Mouse (Mus musculus) midbrain, postnatal 0 days (tissue): ENCODE results near the gene Fbxw25. TPM values are rescaled to one million over a fixed set of nuclear protein-coding genes. Genes with fewer than 3 reads are reported as not detected.
"Not testable (repeated sequence)": the region's sequence is repeated elsewhere in the genome, so short reads cannot be mapped to it uniquely, and the experiment has no call there.

Source experiments
- ATAC-seq: fragments of 200-750 bp; cut with Nextera tagmentation; 2 replicates; pipeline ENCODE4 v1.8.0; 2017; ENCODE audit warnings: moderate number of reproducible peaks, mild to moderate bottlenecking, moderate TSS enrichment, moderate library complexity; ENCODE audit not compliant: low FRiP score
- DNase-seq: peaks from one replicate; pipeline ENCODE4 v3.0.0-alpha.2; 2015; ENCODE audit warnings: low spot score
- H3K27ac ChIP-seq: fragments of 300-500 bp; sonication (generic); 2 replicates; pipeline ENCODE4 v1.5.1; 2014; ENCODE audit warnings: low read depth, mild to moderate bottlenecking, low read length, mixed read lengths
- H3K27me3 ChIP-seq: fragments of 300-500 bp; sonication (generic); 2 replicates; pipeline ENCODE4 v1.6.1; 2014; ENCODE audit warnings: low read length, control low read depth, mixed read lengths; ENCODE audit not compliant: insufficient read depth
- H3K36me3 ChIP-seq: fragments of 300-500 bp; sonication (generic); 2 replicates; pipeline ENCODE4 v1.6.1; 2014; ENCODE audit warnings: low read length, control low read depth, mixed read lengths; ENCODE audit not compliant: insufficient read depth
- H3K4me1 ChIP-seq: fragments of 300-500 bp; sonication (generic); 2 replicates; pipeline ENCODE4 v1.6.1; 2014; ENCODE audit warnings: mild to moderate bottlenecking, control low read depth, antibody characterized with exemption, low read length, mixed read lengths; ENCODE audit not compliant: insufficient read depth
- H3K4me2 ChIP-seq: fragments of 300-500 bp; sonication (generic); 2 replicates; pipeline ENCODE4 v1.6.1; 2014; ENCODE audit warnings: low read depth, mild to moderate bottlenecking, low read length, mixed read lengths; ENCODE audit not compliant: poor library complexity, severe bottlenecking
- H3K4me3 ChIP-seq: fragments of 300-500 bp; sonication (generic); 2 replicates; pipeline ENCODE4 v1.5.1; 2014; ENCODE audit warnings: low read depth, mild to moderate bottlenecking, low read length, moderate library complexity
- H3K9ac ChIP-seq: fragments of 300-500 bp; sonication (generic); replicated peaks from 2 replicates; pipeline ENCODE4 v1.6.1; 2014; ENCODE audit warnings: mild to moderate bottlenecking, low read length, moderate library complexity, mixed read lengths; ENCODE audit not compliant: poor library complexity, severe bottlenecking
- H3K9me3 ChIP-seq: fragments of 300-500 bp; sonication (generic); 2 replicates; pipeline ENCODE4 v1.6.1; 2016; ENCODE audit warnings: low read length, control low read depth
- CTCF ChIP-seq: IDR thresholded peaks from 2 replicates; pipeline ENCODE4 v1.5.1; 2016; ENCODE audit warnings: antibody characterized with exemption, mild to moderate bottlenecking
- WGBS: fragments of 180-500 bp; shearing (Covaris S2); extraction: QIAGEN DNeasy Blood & Tissue Kit; methylation state at CpG from one replicate; pipeline ENCODE4 v1.1.7; 2014; 5-methylcytosine and 5-hydroxymethylcytosine counted together
- polyA plus RNA-seq: library from polyadenylated mRNA; unstranded; fragments of >200 nt; fragmentation: Nextera tagmentation; extraction: Ambion mirVana; gene quantifications from 2 replicates; pipeline ENCODE4 v1.2.1, GENCODE M21; 2015
- total RNA-seq: library from RNA; depleted of rRNA; stranded (reverse); fragments of >200 nt; gene quantifications from 2 replicates; pipeline ENCODE4 v1.2.3, GENCODE M21; 2014; rRNA removed

Gene Fbxw25
- total RNA-seq (0.28 TPM in 1 of 2 replicates, not detected in the other), polyA plus RNA-seq (not detected in 2 replicates)

- ATAC-seq, H3K4me3 ChIP-seq, H3K4me1 ChIP-seq, H3K36me3 ChIP-seq, H3K4me2 ChIP-seq, H3K9me3 ChIP-seq, DNase-seq, H3K27ac ChIP-seq, H3K9ac ChIP-seq, H3K27me3 ChIP-seq: not testable (repeated sequence)
- WGBS = 76% methylated on average over 2 of the region's 2 CpGs
Observed at GRCm38 (mm10) chr9:109664552-109664951, at the start of gene Fbxw25. Gene Fbxw25, minus strand, starts transcription at chr9:109664652.

- DNase-seq, H3K9ac ChIP-seq, H3K4me3 ChIP-seq, H3K4me2 ChIP-seq, H3K9me3 ChIP-seq, H3K27ac ChIP-seq, H3K27me3 ChIP-seq, H3K4me1 ChIP-seq, H3K36me3 ChIP-seq, ATAC-seq: not testable (repeated sequence)
- 80% methylated on average over 4 of the region's 4 CpGs for WGBS
Observed at GRCm38 (mm10) chr9:109702600-109702999, 38.1 kb upstream of the Fbxw25 start, which contains the start of gene Fbxw18. Gene Fbxw18, minus strand, starts transcription at chr9:109702700.

GRCm38 (mm10) chr9:109685299-109685698 lies 20.8 kb upstream of the Fbxw25 start:
- WGBS = 14% methylated on average over 1 of the region's 1 CpGs
- Histone ChIP-seq H3K27me3 (no peaks in the 10 kb centered on the region), H3K9me3 (no peaks in the 10 kb centered on the region), H3K9ac (no peak overlapping the region), H3K4me3 (no peak overlapping the region), H3K36me3 (no peaks in the 10 kb centered on the region), H3K4me1 (no peaks in the 10 kb centered on the region), H3K4me2 (no peak overlapping the region), H3K27ac (no peak overlapping the region)
- no peak for ATAC-seq
- no peak for DNase-seq
- peak; percentile 54 for TF ChIP-seq CTCF

- H3K36me3 ChIP-seq, H3K4me2 ChIP-seq, H3K9ac ChIP-seq, H3K4me1 ChIP-seq, H3K9me3 ChIP-seq, DNase-seq, H3K27me3 ChIP-seq, H3K27ac ChIP-seq, ATAC-seq, H3K4me3 ChIP-seq: not testable (repeated sequence)
- 76% methylated on average over 2 of the region's 2 CpGs for WGBS
Observed at GRCm38 (mm10) chr9:109625957-109626356, 38.5 kb downstream of the Fbxw25 start, which contains the start of gene Fbxw24. Gene Fbxw24, minus strand, starts transcription at chr9:109626057.

GRCm38 (mm10) chr9:109606837-109607236 lies 57.6 kb downstream of the Fbxw25 start:
- H3K9me3 ChIP-seq, ATAC-seq, H3K4me3 ChIP-seq, H3K27me3 ChIP-seq, H3K27ac ChIP-seq, H3K9ac ChIP-seq, H3K36me3 ChIP-seq, H3K4me1 ChIP-seq, H3K4me2 ChIP-seq: not testable (repeated sequence)
- TF ChIP-seq CTCF = peak; percentile 54
- 46% methylated on average over 5 of the region's 5 CpGs for WGBS
- DNase-seq = peak; percentile 35

GRCm38 (mm10) chr9:109602128-109602527 lies 62.3 kb downstream of the Fbxw25 start:
- H3K4me1 ChIP-seq, DNase-seq, H3K27ac ChIP-seq, H3K4me2 ChIP-seq, H3K9ac ChIP-seq, ATAC-seq, H3K4me3 ChIP-seq, H3K27me3 ChIP-seq, H3K9me3 ChIP-seq, H3K36me3 ChIP-seq: not testable (repeated sequence)
- 61% methylated on average over 2 of the region's 2 CpGs for WGBS
